Mouse (Mus musculus): ENCODE measurements around the gene Prox2. TPM values are rescaled to one million over a fixed set of nuclear protein-coding genes. Genes with fewer than 3 reads are reported as not detected.

The Prox2 gene
- polyA plus RNA-seq, 1 experiment: 2.6 TPM

DNA sequence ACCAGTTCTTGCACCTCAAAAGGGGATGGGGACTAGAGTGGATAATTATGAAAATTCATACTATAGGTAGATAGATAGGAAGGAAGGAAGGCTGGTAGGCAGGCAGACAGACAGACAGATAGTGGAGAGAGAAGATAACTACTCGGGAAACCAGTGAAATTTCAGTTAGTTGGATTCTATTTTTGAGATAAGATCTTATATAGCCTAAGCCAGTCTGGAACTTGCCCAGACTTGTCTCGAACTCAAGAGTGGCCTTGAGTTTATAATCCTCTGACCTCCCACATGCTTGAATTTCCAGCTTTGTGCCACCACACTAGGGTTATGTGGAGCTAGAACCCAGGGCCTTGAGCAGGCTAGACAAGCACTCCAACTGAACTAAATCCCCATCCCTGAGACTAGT lies 26.3 kb downstream of the Prox2 start:
- Histone ChIP-seq H3K4me1 (ENCODE audit: control insufficient read depth, insufficient read depth, low read length) (no peaks in the 10 kb centered on the region), H3K4me3 (replicated peaks; ENCODE audit: extremely low read depth, low read depth, low read length) (no peak overlapping the region)
- WGBS: 60% methylated on average over 2 of the region's 2 CpGs
- DNase-seq: no peak
- TF ChIP-seq POLR2A (IDR thresholded peaks at IDR 0.05; ENCODE audit: borderline replicate concordance, extremely low read depth, low read depth, low read length) (no peak), CTCF (IDR thresholded peaks at IDR 0.05; ENCODE audit: insufficient read depth, low read length) (no peak)

DNA sequence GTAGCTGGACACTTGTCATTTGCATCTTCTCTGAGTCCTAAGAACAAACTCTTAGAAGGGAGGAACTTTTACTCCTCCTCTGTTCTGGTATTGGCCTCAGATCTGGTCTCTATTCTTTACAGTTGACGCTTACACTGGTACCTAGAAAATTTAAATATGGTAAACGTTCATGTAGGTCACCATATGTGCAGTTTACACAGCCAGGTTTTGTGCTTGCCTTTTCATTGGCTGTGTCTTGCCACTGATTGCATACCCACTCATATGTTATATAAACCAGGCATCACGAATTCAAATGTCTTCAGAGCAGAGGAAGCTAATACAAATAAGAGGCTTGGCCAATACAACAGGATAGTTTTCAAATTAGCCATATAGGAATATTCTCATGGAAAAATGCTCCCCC lies 33.5 kb downstream of the Prox2 start:
- Histone ChIP-seq H3K4me3 (replicated peaks; ENCODE audit: extremely low read depth, low read depth, low read length) (no peak overlapping the region), H3K4me1 (ENCODE audit: control insufficient read depth, insufficient read depth, low read length) (no peaks in the 10 kb centered on the region)
- 86% methylated on average over 3 of the region's 3 CpGs for WGBS
- TF ChIP-seq CTCF (IDR thresholded peaks at IDR 0.05; ENCODE audit: insufficient read depth, low read length) (no peak), POLR2A (IDR thresholded peaks at IDR 0.05; ENCODE audit: borderline replicate concordance, extremely low read depth, low read depth, low read length) (no peak)
- DNase-seq: no peak

DNA sequence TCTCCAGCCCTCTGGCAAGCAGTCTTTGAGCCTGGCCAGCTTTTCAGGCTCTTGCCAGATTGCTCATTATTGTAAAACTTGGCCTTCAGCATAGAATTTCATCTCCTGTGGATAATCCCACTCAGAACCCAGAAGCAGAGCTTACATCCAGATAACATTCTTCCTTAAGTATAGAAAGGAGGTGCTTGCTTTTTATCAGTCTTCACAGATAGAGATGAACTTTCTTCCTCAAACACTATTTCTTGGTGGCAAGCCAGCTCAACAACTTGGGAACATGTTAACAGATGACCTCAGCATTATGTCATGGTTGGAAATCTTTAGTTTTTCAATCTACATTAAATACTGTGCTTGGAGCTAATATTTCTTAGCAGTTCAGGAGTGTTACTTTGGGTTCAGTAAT lies 39.5 kb downstream of the Prox2 start:
- Histone ChIP-seq H3K4me3 (replicated peaks; ENCODE audit: extremely low read depth, low read depth, low read length) (no peak overlapping the region), H3K4me1 (ENCODE audit: control insufficient read depth, insufficient read depth, low read length) (no peaks in the 10 kb centered on the region)
- DNase-seq: no peak
- TF ChIP-seq POLR2A (IDR thresholded peaks at IDR 0.05; ENCODE audit: borderline replicate concordance, extremely low read depth, low read depth, low read length) (no peak), CTCF (IDR thresholded peaks at IDR 0.05; ENCODE audit: insufficient read depth, low read length) (no peak)

DNA sequence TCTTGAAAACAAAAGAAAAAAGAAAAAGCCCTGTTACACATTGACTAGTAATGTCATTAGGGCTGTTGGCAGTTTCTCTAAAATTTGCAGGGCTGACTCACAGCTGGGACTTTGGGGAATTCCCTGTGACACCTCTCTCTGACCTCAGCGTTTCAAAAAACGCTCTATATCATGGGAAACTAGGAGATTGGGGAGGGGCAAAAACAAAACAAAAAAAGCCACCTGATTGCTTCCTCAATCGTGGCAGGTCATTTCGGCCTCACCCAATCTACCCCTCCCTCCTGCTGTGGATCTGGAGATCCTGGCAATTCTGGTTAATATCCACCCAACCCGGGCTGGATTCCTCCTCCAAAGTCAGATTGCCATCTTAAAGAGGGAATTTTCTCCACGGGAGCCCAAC lies 59.3 kb downstream of the Prox2 start:
- TF ChIP-seq POLR2A (IDR thresholded peaks at IDR 0.05; ENCODE audit: borderline replicate concordance, extremely low read depth, low read depth, low read length) (no peak), CTCF (IDR thresholded peaks at IDR 0.05; ENCODE audit: insufficient read depth, low read length) (no peak)
- no peak for DNase-seq
- Histone ChIP-seq H3K4me3 (replicated peaks; ENCODE audit: extremely low read depth, low read depth, low read length) (no peak overlapping the region), H3K4me1 (ENCODE audit: control insufficient read depth, insufficient read depth, low read length) (no peaks in the 10 kb centered on the region)
- 49% methylated on average over 6 of the region's 6 CpGs for WGBS

Other genes starting within 250 kb of the Prox2 start
- gene Ltbp2, start 234.2 kb downstream of the Prox2 start, polyA plus RNA-seq (2012; rRNA removed): 91.3 and 96.8 TPM in 2 replicates
- gene Fcf1, start 139.9 kb downstream of the Prox2 start, polyA plus RNA-seq (2012; rRNA removed): 18.4 and 34.0 TPM in 2 replicates
- gene Arel1, start 139.9 kb downstream of the Prox2 start, polyA plus RNA-seq (2012; rRNA removed): 22.9 and 26.9 TPM in 2 replicates
- gene Ylpm1, start 114.4 kb downstream of the Prox2 start, polyA plus RNA-seq (2012; rRNA removed): 12.4 and 16.2 TPM in 2 replicates
- gene Dlst, start 74 bp upstream of the Prox2 start, polyA plus RNA-seq (2012; rRNA removed): 62.8 and 88.7 TPM in 2 replicates
- 1.1 and 1.4 TPM in 2 replicates for gene Rps6kl1, start 40.5 kb upstream of the Prox2 start, polyA plus RNA-seq (2012; rRNA removed)
- gene Pgf, start 67.0 kb upstream of the Prox2 start, polyA plus RNA-seq (2012; rRNA removed): 3.0 and 3.6 TPM in 2 replicates
- gene Eif2b2, start 108.7 kb upstream of the Prox2 start, polyA plus RNA-seq (2012; rRNA removed): 92.1 and 92.6 TPM in 2 replicates
- 3.7 and 5.5 TPM in 2 replicates for gene Mlh3, start 159.8 kb upstream of the Prox2 start, polyA plus RNA-seq (2012; rRNA removed)
- gene Acyp1, start 177.7 kb upstream of the Prox2 start, polyA plus RNA-seq (2012; rRNA removed): 6.3 and 8.7 TPM in 2 replicates
- gene Zc2hc1c, start 177.8 kb upstream of the Prox2 start, polyA plus RNA-seq (2012; rRNA removed): 1.5 and 1.7 TPM in 2 replicates
- 32.7 and 39.7 TPM in 2 replicates for gene Nek9, start 228.6 kb upstream of the Prox2 start, polyA plus RNA-seq (2012; rRNA removed)

All from lung, adult 2 months (tissue).